Mouse (Mus musculus) mammary gland, adult 2 months (tissue): ENCODE data around the gene Uap1l1. TPM values are rescaled to one million over a fixed set of nuclear protein-coding genes. Genes with fewer than 3 reads are reported as not detected.

Experiments used
- polyA plus RNA-seq: library from polyadenylated mRNA; depleted of rRNA; stranded (reverse); fragments of >200 nt; gene quantifications from 2 replicates; pipeline ENCODE4 v1.2.3, GENCODE M21; 2012; ENCODE audit warnings: low replicate concordance; rRNA removed

The Uap1l1 gene
- 43.6 and 71.9 TPM in 2 replicates for polyA plus RNA-seq

DNA sequence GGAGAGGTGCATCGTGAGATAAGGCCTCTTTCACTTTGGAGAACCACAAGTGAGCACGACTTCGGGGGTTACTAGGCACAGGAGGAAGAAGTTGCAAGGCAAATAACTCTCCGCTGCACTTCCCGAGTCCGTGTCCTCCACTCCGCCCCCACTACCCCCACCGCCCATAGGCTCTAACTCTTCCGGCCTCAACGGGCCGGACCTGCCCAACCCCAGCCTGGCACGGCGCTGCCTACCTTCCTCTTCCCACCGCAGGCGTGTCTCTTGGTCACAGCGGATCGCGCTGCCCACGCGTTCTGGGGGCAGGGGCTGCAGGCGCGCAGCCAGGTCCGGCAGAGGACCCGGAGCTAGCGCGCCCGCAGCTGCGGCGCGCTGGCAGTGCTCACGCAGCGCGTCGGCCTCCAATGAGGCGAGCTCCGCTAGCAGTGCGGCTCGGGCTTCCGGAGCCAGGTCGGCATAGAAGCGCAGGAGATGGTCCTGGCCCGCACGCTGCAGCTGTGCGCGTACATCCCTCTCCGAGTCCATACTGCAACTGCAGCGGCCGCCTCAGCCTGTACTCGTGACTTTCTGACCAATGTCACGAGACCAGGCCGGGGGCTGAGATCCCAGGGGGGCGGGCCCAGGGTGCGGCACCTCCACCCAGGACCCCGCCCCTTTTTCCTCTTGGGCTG is at the start of gene Uap1l1:
Gene Uap1l1, minus strand, starts transcription at position 592 of the 671 bp plus-strand sequence.

DNA sequence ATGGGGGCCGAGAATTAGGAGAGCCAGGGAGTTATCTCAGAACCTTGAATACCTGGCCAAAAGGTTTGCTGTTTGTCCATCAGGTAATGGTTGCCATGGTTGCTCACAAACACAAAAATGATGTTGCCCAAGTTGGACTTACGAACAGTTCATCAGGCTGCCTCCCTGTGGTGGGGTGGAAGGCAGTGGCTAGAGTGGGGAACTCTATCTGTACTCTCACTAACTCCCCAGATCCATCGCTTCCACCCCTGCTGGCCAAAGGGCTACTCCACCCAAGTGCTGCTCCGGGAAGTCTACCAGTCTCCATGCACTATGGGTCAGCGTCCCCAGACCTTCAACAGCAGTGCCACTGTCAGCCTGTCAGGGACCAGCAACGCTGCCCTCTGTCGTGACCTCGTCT is 33.6 kb upstream of the Uap1l1 start, which contains the start of gene Npdc1:
Gene Npdc1, plus strand, starts transcription at position 301 of the 400 bp plus-strand sequence.

DNA sequence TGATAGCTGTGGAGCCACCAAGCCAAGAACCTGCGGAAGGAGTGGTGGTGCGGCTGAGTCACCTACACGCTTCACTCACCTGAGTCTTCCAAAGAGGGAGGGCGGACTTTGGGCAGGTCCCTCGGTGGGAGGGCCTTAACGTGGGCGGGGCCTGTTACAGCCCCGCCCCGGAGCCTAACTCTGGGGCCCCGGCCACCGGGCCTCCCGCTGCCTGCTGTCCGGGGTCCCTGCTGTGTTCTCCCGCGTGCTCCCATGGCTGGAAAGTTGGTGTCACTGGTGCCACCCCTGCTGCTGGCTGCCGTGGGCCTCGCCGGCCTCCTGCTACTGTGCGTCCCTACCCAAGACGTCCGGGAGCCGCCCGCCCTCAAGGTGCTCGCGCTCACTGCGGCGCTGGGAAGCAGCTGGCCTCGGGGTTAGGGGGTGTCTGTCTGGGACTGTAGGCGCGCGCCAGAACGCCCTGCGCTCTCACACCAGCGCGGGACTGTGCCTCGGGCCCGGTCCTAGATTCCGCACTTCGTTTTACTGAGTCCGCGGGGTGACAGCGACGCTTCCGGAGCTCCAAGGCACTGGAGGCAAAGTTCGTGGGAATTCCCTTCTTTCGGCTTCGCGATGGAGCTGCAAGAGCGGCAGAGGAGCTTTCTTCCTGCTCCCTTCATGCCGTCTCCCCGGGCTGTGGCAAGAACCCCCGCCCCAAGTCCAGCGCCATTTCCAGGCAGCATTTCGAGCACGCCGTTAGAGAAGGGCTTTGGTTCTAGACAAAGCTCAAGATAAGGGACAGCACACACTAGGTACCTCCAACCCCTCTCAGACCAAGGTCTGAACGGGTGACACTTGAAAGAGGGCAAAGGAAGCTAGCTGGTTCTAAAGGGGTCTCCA is 30.5 kb upstream of the Uap1l1 start, which contains the start of gene Entpd2:
Gene Entpd2, plus strand, starts transcription at position 154 of the 876 bp plus-strand sequence.

DNA sequence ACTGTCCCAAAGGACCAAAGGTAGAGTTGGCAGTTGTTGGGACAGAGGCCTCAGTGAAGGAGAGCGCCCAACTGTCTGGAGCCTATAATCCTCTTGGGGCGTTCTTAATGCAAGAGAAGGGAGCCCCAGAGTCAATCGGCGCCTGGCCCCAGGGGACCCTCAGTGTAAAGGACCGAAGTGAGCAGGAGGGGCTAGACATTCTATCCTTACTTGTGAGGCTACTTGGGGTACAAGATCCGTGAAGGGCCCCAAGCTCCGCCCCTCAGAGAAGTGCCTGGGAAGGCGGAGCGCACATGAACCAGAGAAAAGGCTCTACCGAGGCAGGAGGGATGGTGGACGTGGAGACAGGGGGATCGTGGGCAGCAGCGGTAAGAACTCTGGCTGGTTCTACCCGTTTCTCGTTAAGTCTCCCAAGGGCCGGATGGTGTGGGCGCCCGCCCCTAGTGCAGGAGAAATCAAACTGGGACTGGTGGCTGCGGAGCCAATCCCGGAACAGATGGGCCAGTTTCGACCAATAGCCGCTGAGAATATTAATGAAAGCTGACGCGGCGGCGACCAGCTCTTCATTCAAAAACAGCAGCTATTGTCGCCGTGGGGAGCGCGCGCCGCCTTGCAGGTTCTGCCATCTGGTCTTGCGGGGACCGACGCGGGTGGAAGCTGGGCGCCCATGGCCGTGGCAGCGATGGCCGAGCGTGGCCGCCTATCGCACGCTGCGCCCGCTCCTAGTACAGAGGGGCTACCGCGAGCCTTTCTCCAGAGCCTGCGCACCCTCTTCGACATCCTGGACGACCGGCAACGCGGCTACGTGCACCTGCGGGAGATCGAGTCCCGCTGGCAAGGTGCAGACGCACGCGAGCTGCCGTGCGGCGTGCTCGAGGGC is 6.5 kb upstream of the Uap1l1 start, which contains the start of gene Sapcd2:
Gene Sapcd2, plus strand, starts transcription at position 558 of the 880 bp plus-strand sequence.

DNA sequence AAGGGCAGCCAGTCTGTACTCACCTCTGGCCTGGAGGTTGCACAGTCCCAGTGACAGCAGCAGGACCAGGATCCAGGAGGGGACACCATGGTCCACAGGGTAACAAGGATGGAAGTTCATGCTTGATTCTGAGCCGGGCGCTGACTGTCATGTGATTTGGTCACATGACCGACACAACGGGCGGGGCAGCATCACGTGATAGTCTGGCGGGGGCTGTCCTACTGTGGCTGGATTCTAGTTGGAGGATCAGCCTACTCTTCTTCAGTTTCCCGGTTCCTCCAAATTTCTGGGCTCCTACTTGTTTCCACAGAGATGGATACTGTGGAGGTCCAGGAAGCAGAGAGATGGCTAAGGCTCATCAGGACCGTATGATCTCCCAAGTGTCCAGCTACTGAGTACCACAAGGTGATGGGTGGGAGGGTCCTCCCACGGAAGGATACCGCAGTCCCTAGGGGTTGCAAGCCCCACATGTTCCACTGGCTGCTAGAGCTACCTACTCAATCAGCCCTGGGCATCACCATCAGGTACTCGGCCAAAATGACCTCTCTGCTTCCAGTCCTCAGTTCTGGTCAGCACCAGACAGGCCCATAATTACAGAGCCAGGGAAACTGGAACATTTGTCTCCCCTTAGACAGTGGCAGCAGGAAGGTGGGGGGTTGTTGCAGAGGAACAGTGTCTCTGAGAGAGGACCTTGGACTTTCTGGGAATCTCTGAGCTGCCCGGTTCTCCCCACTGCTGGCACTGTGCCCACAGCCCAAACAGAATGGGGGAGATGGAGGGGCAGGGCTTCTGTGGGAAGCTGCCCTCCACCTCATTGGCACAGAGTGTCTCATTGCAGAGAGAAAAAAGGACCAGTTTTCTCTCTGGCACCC is 9.0 kb downstream of the Uap1l1 start, which contains the start of gene Dpp7:
Gene Dpp7, minus strand, starts transcription at position 152 of the 872 bp plus-strand sequence.

DNA sequence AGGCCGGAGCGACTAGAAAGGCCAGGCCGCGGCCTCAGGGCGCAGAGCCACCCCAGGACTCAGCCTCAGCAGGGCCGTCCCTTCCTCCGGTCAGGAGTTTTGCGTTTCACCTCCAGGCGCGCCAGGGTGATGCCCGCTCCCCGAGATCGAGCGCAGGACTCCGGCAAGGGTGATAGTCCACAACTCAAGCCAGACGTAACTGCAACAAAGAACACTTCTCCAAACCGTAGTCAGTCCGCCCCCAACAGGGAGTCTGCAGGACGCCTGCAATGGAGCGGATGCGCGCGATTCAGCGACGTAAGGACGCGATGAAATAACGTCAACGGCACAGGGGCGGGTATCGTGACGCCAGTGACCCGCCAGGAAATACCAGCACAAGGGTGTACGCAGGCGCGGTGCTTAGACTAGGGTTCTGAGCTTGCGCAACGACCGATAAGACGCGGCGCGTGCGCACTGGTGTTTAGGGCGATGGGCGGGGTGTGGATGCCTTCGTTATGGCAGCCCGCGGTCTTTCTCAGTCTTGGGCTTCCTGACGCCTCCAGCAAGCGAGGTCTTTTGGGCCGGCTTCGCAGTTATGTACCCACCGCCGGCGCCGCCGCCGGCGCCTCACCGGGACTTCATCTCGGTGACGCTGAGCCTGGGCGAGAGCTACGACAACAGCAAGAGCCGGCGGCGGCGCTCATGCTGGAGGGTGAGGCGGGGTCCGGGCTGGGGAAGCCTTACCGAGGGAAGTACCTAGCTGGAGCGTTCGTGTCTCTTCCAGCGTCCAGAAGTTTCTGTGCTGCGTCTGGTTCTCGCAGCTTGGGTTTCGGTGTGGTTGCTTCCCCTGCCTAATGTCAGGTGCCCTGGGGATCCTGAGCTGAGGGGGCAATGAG is 33.0 kb downstream of the Uap1l1 start, which contains the start of gene Man1b1:
Gene Man1b1, plus strand, starts transcription at position 53 of the 875 bp plus-strand sequence.

DNA sequence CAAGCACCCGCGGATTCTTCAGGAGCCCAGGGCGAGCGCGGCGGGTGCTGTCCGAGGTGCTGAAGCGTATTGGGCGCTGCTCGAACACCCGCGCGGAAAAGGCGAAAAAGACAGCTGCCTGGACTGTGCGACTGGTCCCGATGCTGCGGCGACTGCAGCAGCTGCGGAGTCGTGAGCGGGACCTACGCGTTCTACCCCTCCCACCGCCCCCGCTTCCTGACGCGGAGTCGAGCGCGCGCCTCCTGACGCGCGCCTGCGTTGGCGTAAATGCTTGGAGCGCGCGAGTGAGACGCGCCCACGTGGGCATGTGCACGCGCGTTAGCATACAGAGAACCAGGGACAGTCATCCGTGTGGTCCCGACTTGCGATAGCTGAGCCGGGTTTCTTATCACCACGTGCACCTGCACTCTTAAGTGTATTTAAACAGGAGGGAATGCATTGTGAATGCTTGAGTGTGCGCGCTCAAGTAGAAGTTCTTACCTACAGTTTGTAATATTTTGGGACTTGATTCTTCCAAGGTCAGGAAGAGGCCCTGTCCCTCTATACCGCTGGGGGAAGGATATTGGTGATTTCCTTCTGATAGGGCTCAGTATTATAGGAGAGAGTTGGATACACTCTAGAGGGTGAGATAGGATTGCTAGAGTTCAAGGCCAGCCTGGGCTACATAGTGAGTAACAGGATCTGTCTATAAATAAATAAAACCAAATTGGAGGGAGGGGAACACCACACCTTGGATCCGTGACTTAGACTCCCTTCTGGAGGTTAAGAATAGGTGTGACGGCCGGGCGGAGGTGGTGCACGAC is 46.3 kb downstream of the Uap1l1 start, which contains the start of gene Grin1:
Gene Grin1, minus strand, starts transcription at position 217 of the 803 bp plus-strand sequence.

Other genes with a start within 250 kb of the Uap1l1 start
- gene Nrarp, start 184.9 kb downstream of the Uap1l1 start, polyA plus RNA-seq = 15.2 and 32.0 TPM in 2 replicates
- gene Tor4a, start 168.8 kb downstream of the Uap1l1 start, polyA plus RNA-seq = 34.9 and 70.8 TPM in 2 replicates
- gene Nelfb, start 154.2 kb downstream of the Uap1l1 start, polyA plus RNA-seq = 51.7 and 97.1 TPM in 2 replicates
- 0.23 TPM in 1 of 2 replicates, not detected in the other for gene Stpg3, start 151.0 kb downstream of the Uap1l1 start, polyA plus RNA-seq
- 0.17 and 0.19 TPM in 2 replicates for gene Fam166a, start 146.9 kb downstream of the Uap1l1 start, polyA plus RNA-seq
- gene Tubb4b, start 141.0 kb downstream of the Uap1l1 start, polyA plus RNA-seq = 306 and 366 TPM in 2 replicates
- gene Slc34a3, start 131.3 kb downstream of the Uap1l1 start, polyA plus RNA-seq = 0.04 and 0.06 TPM in 2 replicates
- 0.19 and 0.24 TPM in 2 replicates for gene Rnf224, start 128.9 kb downstream of the Uap1l1 start, polyA plus RNA-seq
- 22.4 and 35.6 TPM in 2 replicates for gene Rnf208, start 123.4 kb downstream of the Uap1l1 start, polyA plus RNA-seq
- gene Cysrt1, start 123.2 kb downstream of the Uap1l1 start, polyA plus RNA-seq = 20.7 and 26.5 TPM in 2 replicates
- gene AL732309.1, start 118.8 kb downstream of the Uap1l1 start, polyA plus RNA-seq = 28.2 and 30.4 TPM in 2 replicates
- gene Tmem203, start 110.2 kb downstream of the Uap1l1 start, polyA plus RNA-seq = 52.0 and 81.2 TPM in 2 replicates
- 18.4 and 28.7 TPM in 2 replicates for gene Tprn, start 103.1 kb downstream of the Uap1l1 start, polyA plus RNA-seq
- 54.2 and 69.4 TPM in 2 replicates for gene Ssna1, start 93.2 kb downstream of the Uap1l1 start, polyA plus RNA-seq
- gene Anapc2, start 93.2 kb downstream of the Uap1l1 start, polyA plus RNA-seq = 82.5 and 180 TPM in 2 replicates
- not detected in 2 replicates for gene Tmem210, start 77.5 kb downstream of the Uap1l1 start, polyA plus RNA-seq
- gene Lrrc26, start 75.8 kb downstream of the Uap1l1 start, polyA plus RNA-seq = 9.9 and 19.6 TPM in 2 replicates
- 0.19 and 0.41 TPM in 2 replicates for gene Grin1, start 46.5 kb downstream of the Uap1l1 start, polyA plus RNA-seq
- gene Man1b1, start 33.3 kb downstream of the Uap1l1 start, polyA plus RNA-seq = 11.8 and 12.5 TPM in 2 replicates
- gene Dpp7, start 9.3 kb downstream of the Uap1l1 start, polyA plus RNA-seq = 43.0 and 55.8 TPM in 2 replicates
- 0.86 and 3.4 TPM in 2 replicates for gene Sapcd2, start 6.6 kb upstream of the Uap1l1 start, polyA plus RNA-seq
- 48.9 and 63.5 TPM in 2 replicates for gene Entpd2, start 30.2 kb upstream of the Uap1l1 start, polyA plus RNA-seq
- gene Npdc1, start 33.7 kb upstream of the Uap1l1 start, polyA plus RNA-seq = 151 and 254 TPM in 2 replicates
- gene Fut7, start 57.6 kb upstream of the Uap1l1 start, polyA plus RNA-seq = 7.8 and 13.8 TPM in 2 replicates
- 52.8 and 92.1 TPM in 2 replicates for gene Abca2, start 63.0 kb upstream of the Uap1l1 start, polyA plus RNA-seq
- 8.4 and 21.2 TPM in 2 replicates for gene Clic3, start 91.2 kb upstream of the Uap1l1 start, polyA plus RNA-seq
- 92.7 and 147 TPM in 2 replicates for gene Paxx, start 95.4 kb upstream of the Uap1l1 start, polyA plus RNA-seq
- gene Ptgds, start 104.4 kb upstream of the Uap1l1 start, polyA plus RNA-seq = 4.8 and 6.6 TPM in 2 replicates
- gene Lcn12, start 128.2 kb upstream of the Uap1l1 start, polyA plus RNA-seq = not detected in 2 replicates
- 19.9 and 31.9 TPM in 2 replicates for gene Fbxw5, start 135.1 kb upstream of the Uap1l1 start, polyA plus RNA-seq
- 12.2 and 13.2 TPM in 2 replicates for gene C8g, start 136.0 kb upstream of the Uap1l1 start, polyA plus RNA-seq
- gene Traf2, start 181.3 kb upstream of the Uap1l1 start, polyA plus RNA-seq = 20.0 and 23.9 TPM in 2 replicates
- 65.0 and 134 TPM in 2 replicates for gene Edf1, start 192.2 kb upstream of the Uap1l1 start, polyA plus RNA-seq
- 3.4 and 4.2 TPM in 2 replicates for gene Mamdc4, start 209.2 kb upstream of the Uap1l1 start, polyA plus RNA-seq
- gene Phpt1, start 209.5 kb upstream of the Uap1l1 start, polyA plus RNA-seq = 42.8 and 48.1 TPM in 2 replicates
- 0.79 and 2.0 TPM in 2 replicates for gene Ajm1, start 216.1 kb upstream of the Uap1l1 start, polyA plus RNA-seq
- 69.2 and 71.3 TPM in 2 replicates for gene Rabl6, start 242.8 kb upstream of the Uap1l1 start, polyA plus RNA-seq